Mouse (Mus musculus) heart, postnatal 25 days (tissue): Measurements from ENCODE around the gene Rflna. TPM values are rescaled to one million over a fixed set of nuclear protein-coding genes. Genes with fewer than 3 reads are reported as not detected.

Source experiments
- DNase-seq: peaks from one replicate; pipeline ENCODE4 v3.0.0; 2022; ENCODE audit warnings: low spot score
- intact Hi-C: fragments of 180-260 bp; cut with DNase I; formaldehyde crosslinking; loops from one replicate; pipeline ENCODE4 v1.15.1; 2025
- total RNA-seq, 2 experiments: library from RNA; stranded (reverse); gene quantifications; 2 replicates each; pipeline ENCODE4 v1.2.3; 2021

Rflna gene
- total RNA-seq, 2 experiments from 2014 or later, result 0.26 to 0.31 TPM

- intact Hi-C loops, result no loop called here
- DNase-seq, result no peak
Measured at GRCm38 (mm10) chr5:125045202-125045601, 42.2 kb downstream of the Rflna start.

GRCm38 (mm10) chr5:125046436-125046835, 43.4 kb downstream of the Rflna start:
- intact Hi-C loops, result no loop called here
- DNase-seq, result no peak

GRCm38 (mm10) chr5:125049481-125049880, 46.5 kb downstream of the Rflna start:
- DNase-seq, result no peak
- intact Hi-C loops, result no loop called here

GRCm38 (mm10) chr5:125052237-125052602, 49.2 kb downstream of the Rflna start:
- no peak for DNase-seq
- intact Hi-C loops, result no loop called here

- peak; percentile 80 for DNase-seq
- intact Hi-C loops, result no loop called here
Measured at GRCm38 (mm10) chr5:125052603-125053488, 49.8 kb downstream of the Rflna start.

GRCm38 (mm10) chr5:125053661-125054060, 50.6 kb downstream of the Rflna start:
- DNase-seq, result no peak

GRCm38 (mm10) chr5:125055901-125056300, 52.9 kb downstream of the Rflna start:
- intact Hi-C loops, result loop anchor here (5.0 kb wide), 1 partner anchor 211 kb away; no protein-coding TSS in a partner anchor
- DNase-seq, result no peak

More at GRCm38 (mm10) chr5:125053661-125054060, 50.6 kb downstream of the Rflna start:
- intact Hi-C loops, result no loop called here

- DNase-seq, result no peak
- intact Hi-C loops, result loop anchor here (5.0 kb wide), 1 partner anchor 211 kb away; no protein-coding TSS in a partner anchor
Measured at GRCm38 (mm10) chr5:125056331-125056695, 53.3 kb downstream of the Rflna start.

GRCm38 (mm10) chr5:125056696-125057554, 53.9 kb downstream of the Rflna start:
- peak; percentile 59 for DNase-seq
- intact Hi-C loops, result loop anchor here (5.0 kb wide), 1 partner anchor 210 kb away; no protein-coding TSS in a partner anchor

- intact Hi-C loops, result loop anchor here (2.0 to 5.0 kb wide), 2 partner anchors 25 to 210 kb away; no protein-coding TSS in a partner anchor
Measured at GRCm38 (mm10) chr5:125057555-125058266, 54.7 kb downstream of the Rflna start.

GRCm38 (mm10) chr5:125058267-125058668, 55.2 kb downstream of the Rflna start:
- peak; percentile 72 for DNase-seq
- intact Hi-C loops, result loop anchor here (2.0 to 5.0 kb wide), 2 partner anchors 25 to 209 kb away; no protein-coding TSS in a partner anchor

More at GRCm38 (mm10) chr5:125057555-125058266, 54.7 kb downstream of the Rflna start:
- DNase-seq, result peak; percentile 59

Other genes with a start within 250 kb of the Rflna start
- gene Ccdc92, start 140.8 kb upstream of the Rflna start, total RNA-seq, result 1 to 10 TPM in 1 of 2 experiments, under 1 TPM in 1; 0.98 to 1.1 TPM
- 10 to 100 TPM; 39.2 to 46.1 TPM for gene Zfp664, start 140.5 kb upstream of the Rflna start, total RNA-seq
- 10 to 100 TPM; 67.8 to 89.5 TPM for gene Ncor2, start 176.0 kb downstream of the Rflna start, total RNA-seq